Mouse (Mus musculus): ENCODE results near the gene Zfand2a.

GRCm38 (mm10) chr5:139474741-139475140 lies 9.6 kb downstream of the Zfand2a start:
- TF ChIP-seq CTCF (IDR thresholded peaks at IDR 0.05; ENCODE audit: low read depth) (no peak), EP300 (IDR thresholded peaks at IDR 0.05; ENCODE audit: low read depth) (no peak)
